Mouse (Mus musculus) urinary bladder, postnatal 36 days (tissue): ENCODE data around the gene Ppp2r1b.

Experiments used
- DNase-seq, 2 experiments: peaks; one replicate each; pipeline ENCODE4 v3.0.0; 2022; ENCODE audit warnings: low spot score in 2 of 2, mixed read lengths in 1 of 2

Gene Ppp2r1b

GRCm38 (mm10) chr9:50836097-50836496 is 9.0 kb upstream of the Ppp2r1b start:
- DNase-seq: no peak

- DNase-seq: no peak
Measured at GRCm38 (mm10) chr9:50841079-50841789, 3.9 kb upstream of the Ppp2r1b start.

GRCm38 (mm10) chr9:50845547-50845946 is 446 bp downstream of the Ppp2r1b start:
- no peak for DNase-seq

- no peak for DNase-seq
Measured at GRCm38 (mm10) chr9:50847133-50847532, 2.0 kb downstream of the Ppp2r1b start.

- DNase-seq: no peak
Measured at GRCm38 (mm10) chr9:50847606-50848368, 2.7 kb downstream of the Ppp2r1b start.

- DNase-seq: no peak
Measured at GRCm38 (mm10) chr9:50848821-50849220, 3.7 kb downstream of the Ppp2r1b start.

- DNase-seq: peak; percentile 90 to 92
Measured at GRCm38 (mm10) chr9:50849249-50849648, 4.1 kb downstream of the Ppp2r1b start.

- DNase-seq: no peak
Measured at GRCm38 (mm10) chr9:50849755-50850154, 4.7 kb downstream of the Ppp2r1b start.

- DNase-seq: no peak
Measured at GRCm38 (mm10) chr9:50850271-50850670, 5.2 kb downstream of the Ppp2r1b start.

GRCm38 (mm10) chr9:50850713-50851112 is 5.6 kb downstream of the Ppp2r1b start:
- no peak for DNase-seq

- DNase-seq: peak in 1 of 2 experiments; percentile 49
Measured at GRCm38 (mm10) chr9:50852634-50853349, 7.7 kb downstream of the Ppp2r1b start.

- no peak for DNase-seq
Measured at GRCm38 (mm10) chr9:50854376-50854775, 9.3 kb downstream of the Ppp2r1b start.

GRCm38 (mm10) chr9:50855133-50855766 is 10.1 kb downstream of the Ppp2r1b start:
- no peak for DNase-seq

- no peak for DNase-seq
Measured at GRCm38 (mm10) chr9:50855780-50856179, 10.7 kb downstream of the Ppp2r1b start.

- DNase-seq: peak; percentile 95 to 97
Measured at GRCm38 (mm10) chr9:50856341-50857081, 11.4 kb downstream of the Ppp2r1b start.

GRCm38 (mm10) chr9:50857082-50857641 is 12.1 kb downstream of the Ppp2r1b start:
- DNase-seq: no peak

GRCm38 (mm10) chr9:50858681-50859080 is 13.6 kb downstream of the Ppp2r1b start:
- DNase-seq: no peak

- DNase-seq: no peak
Measured at GRCm38 (mm10) chr9:50861119-50861839, 16.2 kb downstream of the Ppp2r1b start.

- no peak for DNase-seq
Measured at GRCm38 (mm10) chr9:50863824-50864223, 18.7 kb downstream of the Ppp2r1b start.

GRCm38 (mm10) chr9:50864877-50865276 is 19.8 kb downstream of the Ppp2r1b start:
- no peak for DNase-seq
